Mouse (Mus musculus) layer of hippocampus, adult 11-12 months (tissue): ENCODE results near the gene Serpina3k.
"Not testable (repeated sequence)": the region's sequence is repeated elsewhere in the genome, so short reads cannot be mapped to it uniquely, and the experiment has no call there.

ENCODE experiments used
- DNase-seq: peaks from one replicate; pipeline ENCODE4 v3.0.0; 2022; ENCODE audit warnings: low spot score

Serpina3k gene

DNA sequence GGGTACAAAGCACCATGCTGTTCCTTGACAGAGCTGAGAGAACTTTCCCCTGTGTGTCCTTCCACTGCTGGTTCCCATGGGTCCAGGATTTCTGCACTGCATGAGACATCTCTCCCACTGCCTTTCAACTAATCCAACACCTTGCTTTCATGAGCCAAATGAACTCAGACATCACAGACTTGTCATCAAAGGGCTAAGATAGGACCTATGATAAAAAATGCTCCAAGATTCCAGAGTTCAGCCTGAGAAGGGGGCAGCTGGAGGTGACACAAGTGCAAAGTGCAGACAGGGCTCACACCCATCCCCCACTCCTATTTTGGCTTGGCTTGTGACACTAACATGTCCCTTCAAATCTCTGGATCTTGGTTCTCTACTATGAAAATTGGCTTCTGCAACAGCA, 50.2 kb downstream of the Serpina3k start:
- DNase-seq: no peak

DNA sequence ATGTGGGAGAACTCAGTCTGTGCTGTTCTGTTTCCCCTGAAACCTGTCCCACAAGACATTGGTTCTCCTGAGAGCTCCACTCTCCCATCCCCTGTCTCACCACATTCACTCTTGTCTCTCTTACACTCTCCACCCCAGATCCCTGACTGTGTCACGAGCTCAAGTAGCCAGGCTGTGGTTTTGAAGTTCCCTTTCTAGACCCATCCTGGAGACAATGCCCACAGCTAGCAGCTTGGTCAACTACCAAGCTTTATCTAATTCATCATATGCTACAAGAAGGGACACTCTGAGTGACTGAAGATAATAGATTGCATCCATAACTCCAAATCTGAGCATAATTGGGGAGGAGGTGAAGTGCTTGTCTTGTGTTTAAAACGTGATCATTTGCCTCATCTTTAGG, 52.8 kb downstream of the Serpina3k start:
- not testable (repeated sequence) for DNase-seq
